Mouse (Mus musculus): ENCODE results near the gene Csf2.

Csf2 gene

DNA sequence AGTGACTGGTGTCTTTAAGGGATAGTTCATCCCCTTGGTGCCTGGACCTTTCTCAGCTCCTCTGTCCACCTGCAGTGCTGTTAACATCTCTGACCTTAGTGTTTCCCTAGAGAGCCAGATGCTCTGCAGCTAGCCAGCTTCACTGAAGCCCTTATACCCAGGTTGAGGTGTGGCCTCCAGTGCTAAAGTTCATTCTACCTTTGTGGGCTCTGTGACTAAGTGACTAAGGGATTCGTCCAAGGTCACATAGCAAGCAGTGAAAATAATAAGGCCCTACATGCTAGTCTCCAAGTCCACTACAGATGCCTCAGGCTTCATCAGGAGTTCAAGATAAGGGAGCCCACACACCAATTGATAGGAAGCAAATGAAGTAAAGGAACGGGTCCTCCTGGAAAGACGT, 7.0 kb downstream of the Csf2 start:
- DNase-seq (ENCODE audit: low read depth, low spot score) = no peak

DNA sequence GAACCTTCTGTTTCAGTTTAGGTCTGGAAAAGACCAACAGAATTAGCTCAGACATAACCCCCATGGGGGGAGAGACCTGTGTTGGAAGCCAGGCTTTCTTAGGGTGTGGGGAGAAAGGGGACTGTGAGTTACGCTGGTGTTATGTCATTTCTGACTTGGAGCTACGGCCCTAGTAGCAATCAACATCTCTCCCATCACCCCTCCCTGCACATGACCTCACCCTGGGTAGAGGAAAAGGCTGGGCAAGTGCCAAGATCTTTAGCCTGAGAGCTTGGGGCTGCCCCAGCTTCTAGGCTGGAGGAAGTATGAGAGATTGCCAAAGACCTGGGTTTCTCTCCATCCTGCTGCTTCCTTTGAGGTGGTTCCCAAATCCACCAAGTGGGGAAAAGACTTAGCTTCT, 12.5 kb downstream of the Csf2 start:
- DNase-seq (ENCODE audit: low read depth, low spot score) = no peak

DNA sequence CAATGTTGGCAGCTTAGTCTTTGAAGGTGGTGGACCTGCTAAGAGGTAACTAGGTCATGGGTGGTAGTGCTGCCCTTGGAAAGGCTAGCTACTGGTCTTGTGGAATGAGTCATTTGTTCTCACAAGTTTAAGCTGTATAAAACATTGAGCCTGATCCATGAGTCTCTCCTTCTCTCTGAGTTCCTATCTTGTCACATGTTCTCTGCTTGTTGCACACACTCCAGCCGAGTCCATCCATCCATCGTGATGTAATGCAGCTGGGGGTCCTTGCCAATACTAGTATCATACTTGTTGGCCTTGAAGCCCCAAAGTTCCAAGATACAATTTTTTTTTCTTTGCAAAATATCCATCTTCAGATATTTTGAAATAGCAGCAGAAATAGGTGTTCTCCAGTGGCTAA, 22.0 kb downstream of the Csf2 start:
- no peak for DNase-seq (ENCODE audit: low read depth, low spot score)

DNA sequence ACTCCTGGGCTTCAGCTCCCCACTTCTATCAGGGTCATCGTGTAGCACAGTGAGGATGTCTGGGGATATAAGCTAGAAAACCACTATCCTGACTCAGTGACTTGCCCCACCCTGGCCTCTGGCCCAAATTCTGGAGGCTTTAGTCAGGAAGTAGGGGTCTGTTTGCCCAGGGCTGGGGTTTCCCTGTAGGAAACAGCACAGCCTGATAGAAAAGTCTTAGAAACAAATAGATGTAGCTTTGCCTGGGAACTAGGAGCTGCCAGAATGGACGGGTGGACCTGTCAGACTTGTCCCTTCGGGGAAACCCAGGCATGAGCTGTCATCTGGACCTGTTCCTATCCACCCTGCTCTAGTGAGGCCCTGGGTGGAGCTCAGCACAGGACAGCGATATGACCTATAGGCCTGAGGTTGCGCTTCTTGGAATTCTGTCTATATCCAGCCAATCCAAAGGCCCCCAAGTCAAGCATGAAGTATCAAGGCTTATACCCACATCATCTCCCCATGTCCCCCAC, 24.9 kb downstream of the Csf2 start:
- no peak for DNase-seq (ENCODE audit: low read depth, low spot score)

DNA sequence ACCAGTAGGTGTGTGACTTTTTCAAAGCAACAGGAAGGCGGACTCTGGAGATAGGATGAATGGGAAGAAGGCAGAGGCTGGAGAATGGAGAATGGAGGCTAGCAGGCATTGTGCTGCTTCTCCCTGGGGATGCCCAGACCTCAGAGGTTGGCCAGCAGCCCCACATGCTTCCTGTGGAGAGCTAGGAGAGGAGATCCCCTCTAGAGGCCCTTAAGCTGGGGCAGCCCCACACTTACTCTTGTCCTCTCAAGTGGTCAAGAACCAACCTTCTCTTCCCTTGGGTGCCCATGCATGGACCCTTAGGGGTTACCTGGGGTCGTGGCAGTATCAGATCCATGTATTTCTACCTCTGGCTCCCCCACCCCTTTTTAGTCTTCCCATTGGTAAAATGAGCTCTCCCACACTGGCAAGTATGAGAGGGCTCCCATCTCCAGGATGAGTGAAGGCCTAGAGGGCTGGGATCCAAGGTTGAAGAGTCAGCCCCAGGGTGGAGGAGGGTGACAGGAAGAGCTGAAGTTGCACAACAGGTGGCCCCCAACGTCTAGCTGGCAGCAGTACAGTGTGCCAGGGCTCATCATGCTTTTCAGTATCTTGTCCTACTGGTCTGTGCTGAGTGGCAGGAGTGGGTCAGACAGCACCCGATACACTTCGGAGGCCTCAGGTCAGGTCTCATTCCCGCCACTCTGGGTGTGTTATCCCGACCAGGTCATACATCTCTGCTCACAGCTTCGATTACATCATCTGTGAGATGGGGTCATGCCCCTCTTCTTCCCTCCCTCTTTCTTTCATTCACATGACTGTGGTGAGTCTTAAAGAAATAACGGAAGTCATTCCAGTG, 25.6 kb downstream of the Csf2 start:
- no peak for DNase-seq (ENCODE audit: low read depth, low spot score)

DNA sequence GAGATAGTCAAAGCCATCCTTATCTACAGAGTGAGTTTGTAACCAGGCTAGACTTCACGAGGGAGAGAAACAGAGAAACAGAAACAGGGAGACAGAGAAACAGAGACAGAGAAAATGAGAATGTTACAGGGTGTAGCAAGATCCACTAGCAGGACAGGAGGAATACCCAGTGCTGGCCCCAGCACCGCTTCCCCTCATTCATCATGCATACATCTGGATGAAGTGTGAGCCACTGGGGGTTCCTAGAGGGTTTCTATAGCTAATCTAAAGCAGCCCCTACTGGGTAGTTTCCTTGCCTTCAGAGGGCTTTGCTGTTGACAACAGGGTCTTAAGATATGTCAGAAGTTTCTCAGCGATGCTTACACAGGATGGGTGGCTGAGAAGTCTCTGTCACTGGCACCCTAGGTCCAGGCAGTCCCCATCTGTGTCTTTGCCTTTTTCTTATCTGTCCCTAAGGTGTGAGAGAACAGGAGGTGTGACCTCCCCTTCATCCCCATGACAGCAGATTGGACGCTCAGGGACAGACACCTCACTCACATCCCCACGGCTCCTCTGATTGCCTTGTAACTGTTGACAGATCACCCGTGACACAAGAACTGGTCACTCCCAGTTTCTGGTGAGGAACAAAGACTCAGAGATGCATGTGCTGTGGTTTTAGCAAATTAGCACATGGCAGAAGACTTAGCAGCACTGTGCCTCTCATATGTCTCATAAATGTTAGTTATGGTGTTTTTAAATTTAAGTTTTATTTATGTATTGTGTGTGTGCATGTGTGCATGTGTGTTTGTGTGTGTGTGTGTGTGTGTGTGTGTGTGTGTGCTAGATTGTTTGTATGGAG, 29.3 kb downstream of the Csf2 start:
- no peak for DNase-seq (ENCODE audit: low read depth, low spot score)

DNA sequence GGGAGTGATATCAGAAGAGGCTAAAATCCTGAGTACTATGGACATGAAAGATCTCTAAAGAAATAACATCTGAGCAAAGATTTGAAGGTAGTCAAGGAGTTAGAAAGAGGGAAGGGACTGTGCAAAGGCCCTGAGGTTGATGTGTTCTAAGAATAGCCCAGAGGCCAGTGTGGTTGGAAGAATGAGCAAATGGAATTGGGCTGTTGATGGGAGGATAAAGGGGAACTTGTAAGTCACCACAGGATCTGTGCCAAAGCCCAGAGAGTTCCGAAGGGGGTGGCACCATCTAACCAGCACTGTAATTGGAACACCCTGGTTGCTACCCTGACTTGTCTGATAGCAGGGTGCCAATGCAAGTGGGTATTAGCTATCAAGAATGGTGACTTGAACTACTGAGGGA, 30.3 kb downstream of the Csf2 start:
- no peak for DNase-seq (ENCODE audit: low read depth, low spot score)

DNA sequence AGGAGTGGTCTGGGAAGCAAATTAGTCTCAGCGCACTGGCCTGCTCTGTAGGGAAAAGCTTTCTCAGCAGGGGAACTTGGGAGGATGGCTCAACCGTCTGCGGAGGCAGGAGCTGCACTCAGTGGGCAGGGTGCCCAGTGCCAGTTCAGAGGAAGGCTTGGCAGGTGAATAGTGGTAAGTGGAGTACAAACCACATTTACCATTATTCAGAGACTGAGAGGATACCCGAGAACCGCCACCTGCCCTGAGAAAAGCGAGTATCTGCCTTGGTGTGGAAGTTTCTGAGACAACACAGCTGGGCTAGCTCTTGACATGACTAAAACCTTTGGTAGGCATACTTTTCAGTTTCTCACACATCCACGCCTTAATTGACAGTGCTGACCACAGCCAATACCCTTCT, 32.1 kb downstream of the Csf2 start:
- DNase-seq (ENCODE audit: low read depth, low spot score) = no peak

DNA sequence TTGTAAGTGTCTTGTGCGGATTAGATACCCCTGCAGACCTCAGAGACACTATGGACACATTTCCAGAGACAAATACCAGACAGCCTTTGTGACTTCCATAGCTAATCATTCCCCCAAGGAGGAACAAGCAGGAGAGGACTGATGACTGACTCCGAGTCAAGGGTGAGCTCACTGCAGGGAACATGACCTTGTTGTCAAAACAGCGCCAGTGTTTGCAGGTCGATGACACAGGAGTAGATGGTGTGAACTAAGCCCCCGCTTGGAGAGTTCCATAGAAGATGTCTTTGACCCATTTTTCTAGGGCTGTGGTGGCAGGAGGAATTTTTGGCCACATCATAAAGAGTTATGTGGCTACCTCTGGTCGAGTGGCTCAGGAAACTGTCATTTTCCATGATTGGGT, 33.4 kb downstream of the Csf2 start:
- no peak for DNase-seq (ENCODE audit: low read depth, low spot score)

DNA sequence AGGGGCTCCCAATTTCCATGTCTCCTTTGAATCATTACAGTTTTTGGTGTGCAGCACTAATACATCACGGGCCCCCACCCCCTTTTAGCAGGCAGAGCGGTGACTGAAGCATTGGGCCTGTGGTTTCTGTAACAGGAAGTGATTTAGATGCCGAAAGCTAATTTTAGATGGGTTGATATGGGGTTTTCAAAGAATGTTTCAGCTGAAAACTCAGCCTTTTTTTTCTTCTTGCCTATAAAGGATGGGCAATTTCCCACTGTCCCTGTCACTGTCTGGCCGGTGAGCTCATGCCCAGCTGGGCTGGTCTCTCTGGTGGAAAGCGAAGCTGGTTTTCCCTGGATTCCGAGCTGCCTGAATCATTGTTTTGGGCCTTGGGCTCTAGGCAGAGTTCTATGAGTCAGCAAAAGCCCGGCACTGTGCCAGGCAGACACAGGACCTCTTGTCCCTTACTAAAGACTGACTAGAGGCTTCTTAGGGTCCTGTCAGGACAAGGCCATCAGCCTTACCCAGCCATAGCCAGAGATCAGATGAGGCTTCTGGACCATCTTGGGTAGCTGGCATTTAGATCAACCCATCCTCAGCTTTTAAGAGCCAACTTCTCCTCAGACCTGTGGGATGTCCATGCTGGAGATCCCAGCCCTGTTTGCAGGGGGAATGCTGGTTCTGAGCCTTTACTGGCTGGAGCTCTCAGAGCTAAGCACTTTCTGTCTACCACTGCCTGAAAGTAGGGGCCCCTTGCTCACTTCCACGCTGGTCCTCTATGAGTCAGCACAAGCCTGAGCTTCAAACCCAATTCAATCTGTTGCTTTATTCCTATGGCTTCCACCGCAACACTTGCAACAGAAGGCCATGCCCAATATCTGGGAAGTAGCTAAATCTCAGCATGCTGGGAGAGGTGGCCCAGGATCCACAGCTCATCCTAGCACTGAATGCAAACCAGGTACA, 34.7 kb downstream of the Csf2 start:
- DNase-seq (ENCODE audit: low read depth, low spot score) = no peak

DNA sequence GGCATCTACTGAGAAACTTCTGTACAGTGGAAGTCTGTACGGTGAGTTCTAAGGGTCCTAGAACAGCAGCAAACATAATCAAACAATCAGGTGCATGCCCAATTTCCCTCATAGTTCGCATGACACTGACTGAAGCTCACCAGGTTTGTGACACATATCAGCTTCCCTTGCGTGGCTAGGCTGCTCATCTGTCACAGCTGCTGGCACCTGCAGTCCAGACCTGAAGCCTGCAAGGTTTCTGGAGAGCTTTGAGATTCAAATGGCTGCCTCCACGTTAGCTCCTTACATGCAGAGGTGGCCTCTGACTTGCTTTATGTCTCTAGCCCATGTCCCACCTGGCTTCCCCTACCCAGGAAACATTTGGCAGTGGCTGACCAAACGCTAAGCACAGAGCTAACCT, 35.8 kb downstream of the Csf2 start:
- no peak for DNase-seq (ENCODE audit: low read depth, low spot score)

DNA sequence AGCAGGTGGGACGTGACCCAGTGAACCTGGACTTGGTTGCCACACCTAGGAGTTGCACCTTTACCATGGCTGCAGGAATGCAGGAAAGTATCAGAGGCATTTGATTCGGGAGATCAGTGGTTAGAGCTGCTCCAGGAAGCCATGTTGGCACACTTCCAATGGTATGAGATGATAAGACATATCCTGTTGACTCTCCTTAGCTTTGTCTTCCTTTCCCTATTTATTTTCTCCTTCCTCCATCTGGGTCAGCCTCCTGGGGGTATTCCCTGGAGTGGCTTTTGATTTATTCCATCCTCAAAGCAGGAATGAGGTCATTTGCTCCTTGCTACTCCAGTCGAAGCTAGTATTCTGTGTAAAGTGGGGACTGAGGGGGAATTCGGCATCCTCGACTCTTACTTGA, 42.5 kb downstream of the Csf2 start:
- DNase-seq (ENCODE audit: low read depth, low spot score) = no peak

DNA sequence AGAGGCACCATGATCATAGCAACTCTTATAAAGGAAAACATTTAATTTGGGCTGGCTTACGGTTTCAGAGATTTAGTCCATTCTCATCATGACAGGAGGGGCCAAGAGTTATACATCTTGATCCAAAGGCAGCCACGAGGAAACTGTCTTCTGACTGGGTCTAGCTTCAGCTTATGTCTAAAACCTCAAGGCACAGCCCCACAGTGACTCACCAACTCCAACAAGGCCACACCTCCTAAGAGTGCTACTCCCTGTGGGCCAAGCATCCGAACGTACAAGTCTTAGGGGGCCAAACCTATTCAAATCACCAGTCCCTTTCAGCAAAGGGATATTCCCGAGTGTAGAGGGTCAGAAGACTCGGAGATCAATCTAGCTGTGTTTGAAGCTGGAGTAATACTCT, 44.1 kb downstream of the Csf2 start:
- no peak for DNase-seq (ENCODE audit: low read depth, low spot score)

DNA sequence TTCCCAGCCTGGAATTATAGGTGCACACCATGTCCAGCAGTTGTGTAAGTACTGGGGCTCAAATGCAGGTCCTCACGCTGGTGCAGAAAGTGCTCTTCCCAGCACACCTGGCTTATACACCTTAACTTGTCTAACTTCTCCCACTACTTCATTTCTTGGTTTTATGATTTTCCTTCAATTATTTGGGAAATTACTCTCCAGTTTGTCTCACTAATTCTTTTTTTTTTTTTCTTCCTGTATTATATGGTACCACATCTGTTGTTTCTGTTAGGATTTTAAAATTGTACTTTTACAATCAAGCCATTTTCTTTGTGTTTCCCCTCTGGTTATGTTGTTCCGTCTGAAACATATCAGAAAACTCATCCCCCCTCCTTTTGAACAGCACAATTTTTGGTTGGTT, 44.7 kb downstream of the Csf2 start:
- DNase-seq (ENCODE audit: low read depth, low spot score) = no peak

DNA sequence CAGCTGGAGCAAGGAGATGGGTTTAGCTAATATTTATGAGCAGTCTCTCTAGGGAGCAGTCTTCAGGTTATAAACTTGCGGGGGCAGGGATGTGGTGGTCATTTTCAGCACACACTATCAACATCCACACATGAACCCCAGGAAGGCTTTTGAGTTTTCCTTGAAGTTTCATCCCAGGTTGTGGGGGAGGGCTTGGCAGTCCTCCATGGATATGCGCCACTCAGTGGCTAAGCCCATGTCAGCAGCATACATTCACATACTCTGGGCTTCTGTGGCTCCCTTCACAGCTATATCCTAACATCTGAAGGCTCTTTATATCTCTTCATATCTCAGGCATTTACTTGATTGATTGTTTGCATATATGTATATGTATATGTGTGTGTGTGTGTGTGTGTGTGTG, 46.3 kb downstream of the Csf2 start:
- DNase-seq (ENCODE audit: low read depth, low spot score) = peak; percentile 18

DNA sequence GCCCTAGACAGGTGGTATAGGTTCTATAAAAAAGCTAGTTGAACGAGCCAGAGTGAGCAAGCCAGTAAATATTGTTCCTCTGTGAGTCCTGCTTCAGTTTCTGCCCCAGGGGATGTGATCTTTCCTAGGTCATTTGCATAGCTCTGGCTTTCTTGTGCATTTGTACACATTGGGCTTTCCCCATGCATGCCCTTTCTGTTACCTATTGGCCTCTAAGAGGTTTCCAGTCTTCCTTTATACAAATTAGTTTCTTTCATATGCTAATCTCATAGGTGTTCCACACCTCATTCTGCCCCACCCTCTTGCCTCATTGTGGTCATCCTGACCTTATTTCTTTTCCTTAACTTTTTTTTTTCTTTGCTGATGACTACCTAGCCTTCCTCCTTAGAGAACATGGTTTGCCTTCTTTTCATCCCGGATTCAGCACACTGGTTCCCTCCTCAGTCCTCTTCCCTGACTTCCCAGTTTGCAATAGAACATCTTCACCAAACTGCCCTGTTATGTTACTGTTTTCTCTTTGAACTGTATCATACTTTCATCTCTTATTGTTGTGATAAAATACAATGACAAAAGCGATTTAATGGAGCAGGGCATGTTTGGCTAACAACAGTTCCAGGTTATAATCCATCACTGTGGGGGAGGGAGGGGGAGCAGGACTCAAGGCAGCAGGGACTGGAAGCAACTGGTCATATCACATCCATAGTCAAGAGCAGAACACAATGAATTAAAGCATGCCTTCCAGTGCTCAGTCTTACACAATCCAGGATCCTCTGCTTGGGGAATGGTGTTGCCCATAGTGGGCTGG, 47.4 kb downstream of the Csf2 start:
- DNase-seq (ENCODE audit: low read depth, low spot score) = peak; percentile 86

DNA sequence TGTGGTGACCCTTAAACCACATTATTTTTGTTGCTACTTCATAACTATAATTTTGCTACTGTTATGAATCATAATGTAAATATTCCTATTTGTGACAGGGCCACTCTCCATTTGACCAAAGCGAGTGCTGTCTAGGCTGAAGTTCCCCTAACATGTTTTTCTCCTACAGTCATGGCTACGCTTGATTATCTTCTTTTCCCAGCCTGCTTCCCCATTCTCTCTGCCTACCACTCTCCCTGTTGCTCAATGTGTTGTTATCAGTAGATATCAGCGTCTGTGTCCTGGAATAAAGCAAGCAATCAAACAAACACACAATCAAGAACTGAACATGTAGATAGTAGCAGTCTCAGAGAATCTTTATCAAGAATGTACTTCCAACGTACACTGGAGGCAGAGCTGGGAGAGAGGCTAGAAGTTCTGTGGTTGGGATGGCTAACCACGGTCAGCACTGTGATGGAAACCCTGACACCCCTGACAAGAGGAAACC, 48.1 kb downstream of the Csf2 start:
- DNase-seq (ENCODE audit: low read depth, low spot score) = no peak
